In genomic region chr2:29716691-29717090, GRCm38 (mm10) we compare ENCODE assay signal across 8 mouse cellular contexts. TPM values are rescaled to one million over a fixed set of nuclear protein-coding genes. Genes with fewer than 3 reads are reported as not detected.
DNase-seq lines count a peak whose midpoint lies in the region; ATAC-seq and TF ChIP-seq lines count a peak whose summit lies in the region.

No protein-coding gene starts in this region.

- peaks cover 85% of the 10 kb centered on the region for H3K4me1 ChIP-seq in E14TG2a.4 (replicated peaks; ENCODE audit: low read depth, low read length)
- no peaks in the 10 kb centered on the region for H3K4me1 ChIP-seq in limb, embryonic 11.5 days (ENCODE audit: control insufficient read depth, insufficient read depth, low read length)
- peaks cover 15% of the 10 kb centered on the region; the same call in 1 of the 2 replicates for H3K4me1 ChIP-seq in neural tube, embryonic 13.5 days (replicated peaks)

- H3K4me3 ChIP-seq in E14TG2a.4 (replicated peaks; ENCODE audit: low read length): peak overlapping the region; percentile 24; the same call in 1 of the 2 replicates
- no peak overlapping the region for H3K4me3 ChIP-seq in limb, embryonic 11.5 days (ENCODE audit: low read depth, low read length)
- H3K4me3 ChIP-seq in neural tube, embryonic 13.5 days: no peak overlapping the region

- no peak for TF ChIP-seq CTCF in E14TG2a.4 (conservative IDR thresholded peaks at IDR 0.05; ENCODE audit: low read length)

- no peaks in the 10 kb centered on the region for H3K9me3 ChIP-seq in E14TG2a.4 (ENCODE audit: low read length)
- no peaks in the 10 kb centered on the region for H3K9me3 ChIP-seq in limb, embryonic 11.5 days (ENCODE audit: control insufficient read depth, low read length)
- H3K9me3 ChIP-seq in neural tube, embryonic 13.5 days: no peaks in the 10 kb centered on the region

- peaks cover 89% of the 10 kb centered on the region for H3K36me3 ChIP-seq in E14TG2a.4 (ENCODE audit: insufficient read depth, low read length)
- H3K36me3 ChIP-seq in limb, embryonic 11.5 days (ENCODE audit: control insufficient read depth, insufficient read depth, low read length): peaks cover 17% of the 10 kb centered on the region
- peaks cover 81% of the 10 kb centered on the region for H3K36me3 ChIP-seq in neural tube, embryonic 13.5 days

- peak; percentile 47; the same call in 1 of the 2 replicates for ATAC-seq in limb, embryonic 11.5 days (ENCODE audit: insufficient number of reproducible peaks, low FRiP score, low TSS enrichment, low read depth)
- peak; percentile 43; the same call in 1 of the 2 replicates for ATAC-seq in neural tube, embryonic 13.5 days (ENCODE audit: low read depth)
- no peak for ATAC-seq in activated CD4-positive, CD25-positive, alpha-beta regulatory T cell, adult 4 months

- no peak overlapping the region for H3K27ac ChIP-seq in limb, embryonic 11.5 days (replicated peaks; ENCODE audit: low read depth, low read length)
- 0 out of 2 replicates have a peak overlapping the region, but pooled peaks have one; percentile 28 for H3K27ac ChIP-seq in neural tube, embryonic 13.5 days (replicated peaks)

- no peaks in the 10 kb centered on the region for H3K27me3 ChIP-seq in E14TG2a.4 (ENCODE audit: insufficient read depth, low read length)
- H3K27me3 ChIP-seq in limb, embryonic 11.5 days (ENCODE audit: control insufficient read depth, insufficient read depth, low read length): no peaks in the 10 kb centered on the region
- H3K27me3 ChIP-seq in neural tube, embryonic 13.5 days: no peaks in the 10 kb centered on the region

- peak; percentile 77 for DNase-seq in embryo, embryonic 10 days (ENCODE audit: low spot score)
- peak; percentile 82 to 84 for DNase-seq in heart, postnatal 10 days
- peak; percentile 52 for DNase-seq in limb, embryonic 11.5 days (ENCODE audit: low spot score)
- DNase-seq in testis, postnatal 10 days (ENCODE audit: low spot score): no peak
- DNase-seq in left cerebral cortex, adult 18-20 months (ENCODE audit: low spot score in 2 of 2): no peak

- no peak overlapping the region for H3K9ac ChIP-seq in limb, embryonic 11.5 days (ENCODE audit: low read length)
- no peak overlapping the region for H3K9ac ChIP-seq in neural tube, embryonic 13.5 days

- 17% methylated on average over 6 of the region's 6 CpGs for WGBS in limb, embryonic 11.5 days
- WGBS in neural tube, embryonic 13.5 days: 22% methylated on average over 6 of the region's 6 CpGs

- intact Hi-C loops in heart, postnatal 10 days (cut with DNase I): no loop called here

- no peak overlapping the region for H3K4me2 ChIP-seq in limb, embryonic 11.5 days (ENCODE audit: low read depth, severe bottlenecking)
- no peak overlapping the region for H3K4me2 ChIP-seq in neural tube, embryonic 13.5 days

RNA-seq across cellular contexts. Expression of gene Gm13420, which starts 34.8 kb away (rescaled TPM):
- not detected for total RNA-seq in heart, postnatal 10 days (2021)
- polyA plus RNA-seq in limb, embryonic 11.5 days (2014; fragmentation: Nextera tagmentation; extraction: Ambion mirVana): not detected in 2 replicates
- 0.18 TPM in 1 of 2 replicates, not detected in the other for polyA plus RNA-seq in neural tube, embryonic 13.5 days (2015; fragmentation: Nextera tagmentation; extraction: Ambion mirVana)
- total RNA-seq in left cerebral cortex, adult 18-20 months (2021): 1 to 10 TPM; 2.1 to 2.5 TPM
- under 1 TPM in 1 of 2 experiments, not detected in 1; 0.30 TPM for polyA plus RNA-seq in activated CD4-positive, CD25-positive, alpha-beta regulatory T cell, adult 4 months (2017; shearing (Covaris generic))

RNA-seq across cellular contexts. Expression of gene Gm13547, which starts 42.4 kb away (rescaled TPM):
- total RNA-seq in heart, postnatal 10 days (2021): not detected
- 0.65 TPM in 1 of 2 replicates, not detected in the other for polyA plus RNA-seq in limb, embryonic 11.5 days (2014; fragmentation: Nextera tagmentation; extraction: Ambion mirVana)
- 0.33 TPM in 1 of 2 replicates, not detected in the other for polyA plus RNA-seq in neural tube, embryonic 13.5 days (2015; fragmentation: Nextera tagmentation; extraction: Ambion mirVana)
- not detected for total RNA-seq in left cerebral cortex, adult 18-20 months (2021)
- polyA plus RNA-seq in activated CD4-positive, CD25-positive, alpha-beta regulatory T cell, adult 4 months (2017; shearing (Covaris generic)): not detected

Comparison
In these comparisons a context has a peak if more than half of its experiments do, and no peak if none do; other contexts are left out.
1. DNase-seq: peak in embryo, embryonic 10 days (single experiment), heart, postnatal 10 days (2 of 2) and limb, embryonic 11.5 days (single experiment); none in testis, postnatal 10 days (single experiment) and left cerebral cortex, adult 18-20 months (0 of 2).